Mouse (Mus musculus): Measurements from ENCODE around the gene Eif4b. TPM values are rescaled to one million over a fixed set of nuclear protein-coding genes. Genes with fewer than 3 reads are reported as not detected.

Eif4b gene
- polyA plus RNA-seq, 1 experiment from 2014 or later, result 46.5 TPM

DNA sequence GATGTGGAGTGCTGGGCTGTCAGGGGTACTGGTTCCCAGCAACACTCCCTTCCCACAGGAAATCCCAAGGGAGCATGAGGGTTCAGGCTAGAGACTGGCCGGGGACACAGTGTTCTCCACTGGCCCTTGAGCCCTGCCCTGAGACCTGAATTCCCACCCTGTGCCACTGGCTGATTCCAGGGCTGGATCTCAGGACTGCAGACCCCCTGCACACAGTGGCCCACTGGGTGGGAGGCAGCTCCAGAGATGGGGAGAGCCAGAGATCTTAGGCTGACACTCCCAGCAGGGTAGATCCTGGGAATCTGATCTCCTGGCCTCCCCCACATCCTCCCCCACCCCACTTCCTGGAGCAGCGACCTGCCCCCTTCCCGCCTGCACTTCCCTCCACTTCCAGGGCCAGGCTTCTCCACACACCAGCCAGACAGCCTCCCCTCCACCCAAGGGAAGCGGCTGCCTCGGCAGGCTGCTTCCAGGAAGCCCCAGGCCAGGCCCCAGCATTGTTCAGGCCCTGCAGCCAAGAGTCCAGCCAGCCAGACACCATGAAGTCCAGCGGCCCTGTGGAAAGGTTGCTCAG is 29.1 kb downstream of the Eif4b start:
- Histone ChIP-seq H3K9me3 (ENCODE audit: control insufficient read depth, low read length) (no peaks in the 10 kb centered on the region), H3K4me1 (replicated peaks; ENCODE audit: control insufficient read depth, insufficient read depth) (peaks cover 25% of the 10 kb centered on the region), H3K9ac (ENCODE audit: low read length) (peak overlapping the region; percentile 69), H3K27ac (replicated peaks) (peak overlapping the region; percentile 93), H3K4me3 (ENCODE audit: low read depth, low read length) (peak overlapping the region; percentile 62), H3K36me3 (ENCODE audit: control insufficient read depth, insufficient read depth, low read length) (peaks cover 3% of the 10 kb centered on the region; the same call in 1 of the 2 replicates), H3K27me3 (ENCODE audit: control insufficient read depth, insufficient read depth, low read length) (no peaks in the 10 kb centered on the region), H3K4me2 (replicated peaks; ENCODE audit: low read depth) (peak overlapping the region; percentile 85)
- DNase-seq (ENCODE audit: low spot score) (peak; percentile 63), ATAC-seq (ENCODE audit: low FRiP score, low TSS enrichment) (no peak)
- 18% methylated on average over 6 of the region's 6 CpGs for WGBS
- TF ChIP-seq EP300 (optimal IDR thresholded peaks at IDR 0.05) (no peak), CTCF (IDR thresholded peaks at IDR 0.05; ENCODE audit: low read depth) (no peak)

DNA sequence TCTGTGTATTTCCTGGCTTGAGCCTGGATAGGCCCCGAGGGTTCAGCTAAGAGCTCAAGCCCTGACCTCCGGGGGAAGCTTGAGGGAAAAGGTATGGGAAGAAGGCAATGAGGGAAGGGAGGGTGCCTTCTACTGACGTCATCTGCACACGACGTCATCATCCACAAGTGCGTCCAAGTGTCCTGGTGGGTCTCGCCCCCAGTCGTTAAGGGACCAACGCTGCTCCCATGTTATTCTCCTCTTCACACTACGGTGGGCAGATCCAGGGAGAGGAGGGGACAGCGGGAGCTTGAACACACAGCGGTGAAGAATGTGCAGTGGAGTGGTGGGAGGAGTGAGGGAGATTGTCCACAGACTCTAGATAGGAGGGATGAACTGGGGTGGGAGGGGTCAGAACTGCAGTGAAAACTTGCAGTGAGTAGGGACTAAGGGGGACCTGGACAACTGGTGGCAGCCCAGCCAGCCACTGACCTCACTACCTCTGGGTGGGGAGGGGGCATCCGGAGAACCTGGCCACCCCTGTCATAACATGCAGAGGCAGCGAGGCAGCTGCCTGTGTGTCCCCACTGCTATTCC is 29.9 kb downstream of the Eif4b start:
- Histone ChIP-seq H3K9me3 (ENCODE audit: control insufficient read depth, low read length) (no peaks in the 10 kb centered on the region), H3K4me2 (replicated peaks; ENCODE audit: low read depth) (peak overlapping the region; percentile 85), H3K4me3 (ENCODE audit: low read depth, low read length) (peak overlapping the region; percentile 62), H3K27ac (replicated peaks) (peak overlapping the region; percentile 93), H3K36me3 (ENCODE audit: control insufficient read depth, insufficient read depth, low read length) (peaks cover 6% of the 10 kb centered on the region; the same call in 1 of the 2 replicates), H3K4me1 (replicated peaks; ENCODE audit: control insufficient read depth, insufficient read depth) (peaks cover 19% of the 10 kb centered on the region), H3K9ac (ENCODE audit: low read length) (peak overlapping the region; percentile 69), H3K27me3 (ENCODE audit: control insufficient read depth, insufficient read depth, low read length) (no peaks in the 10 kb centered on the region)
- TF ChIP-seq EP300 (optimal IDR thresholded peaks at IDR 0.05), result no peak
- TF ChIP-seq CTCF (IDR thresholded peaks at IDR 0.05; ENCODE audit: low read depth), result no peak
- ATAC-seq (ENCODE audit: low FRiP score, low TSS enrichment), result no peak
- DNase-seq (ENCODE audit: low spot score), result no peak
- WGBS, result 17% methylated on average over 14 of the region's 14 CpGs

- WGBS, result 27% methylated on average over 12 of the region's 12 CpGs
- Histone ChIP-seq H3K4me1 (replicated peaks; ENCODE audit: control insufficient read depth, insufficient read depth) (peaks cover 22% of the 10 kb centered on the region), H3K27ac (replicated peaks) (peak overlapping the region; percentile 93), H3K27me3 (ENCODE audit: control insufficient read depth, insufficient read depth, low read length) (no peaks in the 10 kb centered on the region), H3K9ac (ENCODE audit: low read length) (peak overlapping the region; percentile 69), H3K4me3 (ENCODE audit: low read depth, low read length) (peak overlapping the region; percentile 62), H3K9me3 (ENCODE audit: control insufficient read depth, low read length) (no peaks in the 10 kb centered on the region), H3K36me3 (ENCODE audit: control insufficient read depth, insufficient read depth, low read length) (peaks cover 6% of the 10 kb centered on the region; the same call in 1 of the 2 replicates), H3K4me2 (replicated peaks; ENCODE audit: low read depth) (peak overlapping the region; percentile 85)
- TF ChIP-seq EP300 (optimal IDR thresholded peaks at IDR 0.05) (no peak), CTCF (IDR thresholded peaks at IDR 0.05; ENCODE audit: low read depth) (no peak)
- DNase-seq (ENCODE audit: low spot score) (no peak), ATAC-seq (ENCODE audit: low FRiP score, low TSS enrichment) (peak; percentile 4; the same call in 1 of the 2 replicates)
These were observed 30.5 kb downstream of the Eif4b start for GRCm38 (mm10) chr15:102103947-102104555.

DNA sequence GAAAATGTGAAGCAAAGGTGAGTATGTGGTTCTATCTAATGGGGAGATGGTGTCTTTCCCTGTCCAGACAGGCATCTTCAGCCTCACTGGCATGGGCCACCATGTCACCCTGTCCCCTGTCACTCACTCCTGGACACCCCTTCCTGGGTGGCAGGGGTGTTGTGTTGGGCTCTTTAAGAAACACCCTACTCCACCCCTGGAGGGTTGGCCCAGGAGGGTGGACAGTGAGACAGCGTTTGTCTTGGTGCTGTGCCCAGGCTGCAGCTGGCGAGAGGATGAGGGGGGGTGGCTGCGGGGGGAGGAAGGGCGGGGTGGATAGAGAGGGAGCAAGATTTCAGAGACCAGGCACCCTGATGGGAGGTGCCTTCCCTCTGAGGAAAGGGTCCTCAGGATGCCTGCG is 31.8 kb downstream of the Eif4b start:
- WGBS, result 21% methylated on average over 4 of the region's 5 CpGs
- DNase-seq (ENCODE audit: low spot score) (peak; percentile 81), ATAC-seq (ENCODE audit: low FRiP score, low TSS enrichment) (0 out of 2 replicates have a peak, but pooled peaks have one; percentile 8)
- peaks cover 13% of the 10 kb centered on the region; the same call in 1 of the 2 replicates for H3K36me3 ChIP-seq (ENCODE audit: control insufficient read depth, insufficient read depth, low read length)
- peak overlapping the region; percentile 5; the same call in 1 of the 2 replicates for H3K27ac ChIP-seq (replicated peaks)
- peaks cover 20% of the 10 kb centered on the region for H3K4me1 ChIP-seq (replicated peaks; ENCODE audit: control insufficient read depth, insufficient read depth)
- no peak overlapping the region for H3K9ac ChIP-seq (ENCODE audit: low read length)
- no peaks in the 10 kb centered on the region for H3K9me3 ChIP-seq (ENCODE audit: control insufficient read depth, low read length)
- no peaks in the 10 kb centered on the region for H3K27me3 ChIP-seq (ENCODE audit: control insufficient read depth, insufficient read depth, low read length)
- TF ChIP-seq EP300 (optimal IDR thresholded peaks at IDR 0.05), result no peak
- TF ChIP-seq CTCF (IDR thresholded peaks at IDR 0.05; ENCODE audit: low read depth), result no peak
- no peak overlapping the region for H3K4me2 ChIP-seq (replicated peaks; ENCODE audit: low read depth)
- no peak overlapping the region for H3K4me3 ChIP-seq (ENCODE audit: low read depth, low read length)

DNA sequence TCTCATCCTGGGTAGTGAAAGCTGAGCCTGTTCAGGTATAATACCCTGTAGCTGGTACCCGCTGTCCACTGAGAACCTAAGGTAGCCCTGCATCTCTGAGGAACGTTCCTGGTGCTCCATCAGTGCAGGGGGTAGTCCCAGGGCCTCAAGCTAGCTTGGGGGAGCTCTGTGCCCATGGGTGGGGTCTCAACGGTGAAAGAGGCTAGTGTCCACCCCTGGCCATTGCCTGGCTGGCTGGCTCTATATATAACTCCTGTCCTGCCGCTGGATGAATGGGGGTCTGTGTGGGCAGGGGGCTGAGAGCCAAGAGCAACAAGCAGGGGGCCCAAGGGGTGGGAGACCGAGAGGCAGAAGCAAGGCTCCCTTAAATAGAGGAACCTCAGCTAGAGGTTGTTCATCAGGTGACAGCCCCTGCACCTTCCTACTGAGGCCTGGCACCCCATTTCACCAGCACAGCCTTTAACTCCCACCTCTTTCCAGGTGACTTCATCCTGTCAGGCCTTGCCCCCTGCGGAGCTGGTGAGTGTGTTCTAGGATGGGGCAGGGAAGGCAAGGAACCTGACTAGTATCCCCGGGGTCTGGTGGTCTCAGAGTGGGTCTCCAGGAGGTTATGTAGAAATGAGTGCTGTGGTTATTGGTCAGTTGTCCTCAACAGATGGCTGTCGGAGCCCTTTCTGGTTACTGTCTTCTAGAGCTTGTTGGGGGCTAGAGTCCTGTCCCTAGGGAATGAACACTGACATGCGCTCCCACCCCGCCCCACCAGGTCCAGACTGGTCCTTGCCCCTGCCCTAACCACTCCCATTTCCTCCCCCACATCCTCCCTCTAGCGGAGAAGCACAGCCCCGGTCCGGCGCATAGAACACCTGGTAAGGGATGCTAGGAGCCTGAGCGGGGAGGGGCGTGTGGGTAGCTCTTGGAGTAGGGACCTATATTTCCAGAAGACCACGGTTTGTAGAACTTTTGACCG is 32.5 kb downstream of the Eif4b start:
- H3K9me3 ChIP-seq (ENCODE audit: control insufficient read depth, low read length), result no peaks in the 10 kb centered on the region
- no peak overlapping the region; the same call in 1 of the 2 replicates for H3K4me2 ChIP-seq (replicated peaks; ENCODE audit: low read depth)
- WGBS, result 48% methylated on average over 18 of the region's 18 CpGs
- peak; percentile 53 for DNase-seq (ENCODE audit: low spot score)
- TF ChIP-seq CTCF (IDR thresholded peaks at IDR 0.05; ENCODE audit: low read depth) (peak; percentile 48), EP300 (optimal IDR thresholded peaks at IDR 0.05) (no peak)
- H3K36me3 ChIP-seq (ENCODE audit: control insufficient read depth, insufficient read depth, low read length), result peaks cover 19% of the 10 kb centered on the region; the same call in 1 of the 2 replicates
- no peak overlapping the region for H3K9ac ChIP-seq (ENCODE audit: low read length)
- no peaks in the 10 kb centered on the region for H3K27me3 ChIP-seq (ENCODE audit: control insufficient read depth, insufficient read depth, low read length)
- H3K27ac ChIP-seq (replicated peaks), result peak overlapping the region; percentile 5; the same call in 1 of the 2 replicates
- H3K4me3 ChIP-seq (ENCODE audit: low read depth, low read length), result no peak overlapping the region
- no peak for ATAC-seq (ENCODE audit: low FRiP score, low TSS enrichment)
- peaks cover 18% of the 10 kb centered on the region for H3K4me1 ChIP-seq (replicated peaks; ENCODE audit: control insufficient read depth, insufficient read depth)
